Mouse (Mus musculus) myocyte (in vitro differentiated cells): ENCODE measurements at regions not wholly inside any gene's neighbourhood (a gene's known extent, or its start where the extent isn't known, plus 50 kb on each side); places are given as distances from the start of the nearest gene placed in this dataset.
A peak's percentile ranks its signal among the peaks of the same experiment; 100 is the strongest.

Source experiments
- H3K27me3 ChIP-seq: one replicate; pipeline ENCODE4 v1.6.1; 2011; ENCODE audit not compliant: control insufficient read depth, insufficient read depth, insufficient read length
- H3K36me3 ChIP-seq: one replicate; pipeline ENCODE4 v1.6.1; 2011; ENCODE audit not compliant: control insufficient read depth, insufficient read depth
- H3K4me2 ChIP-seq: one replicate; pipeline ENCODE4 v1.6.1; 2011; ENCODE audit warnings: low read depth, control low read depth
- H3K4me3 ChIP-seq: one replicate; pipeline ENCODE4 v1.5.1; 2011; ENCODE audit warnings: mild to moderate bottlenecking, control low read depth, moderate library complexity
- H3K79me2 ChIP-seq: one replicate; pipeline ENCODE4 v1.6.1; 2011; ENCODE audit not compliant: control insufficient read depth, insufficient read depth
- H3ac ChIP-seq: one replicate; pipeline ENCODE4 v1.6.1; 2011; ENCODE audit not compliant: control insufficient read depth, insufficient read length
- CEBPB ChIP-seq: IDR thresholded peaks from 2 replicates; pipeline ENCODE4 v1.6.1; 2011; ENCODE audit warnings: mild to moderate bottlenecking, moderate library complexity; ENCODE audit not compliant: poor library complexity, insufficient read depth, severe bottlenecking
- E2F4 ChIP-seq: IDR thresholded peaks from one replicate; pipeline ENCODE4 v1.6.1; 2011; ENCODE audit warnings: mild to moderate bottlenecking, control low read depth, moderate library complexity; ENCODE audit not compliant: insufficient read depth
- MAX ChIP-seq: IDR thresholded peaks from one replicate; pipeline ENCODE4 v1.6.1; 2011; ENCODE audit warnings: low read depth, mild to moderate bottlenecking, control low read depth
- MYOD1 ChIP-seq, 3 experiments: IDR thresholded peaks; one replicate each; pipeline ENCODE4 v1.6.1; 2011; ENCODE audit warnings: control low read depth in 2 of 3, low read depth in 2 of 3, mild to moderate bottlenecking in 2 of 3, moderate library complexity in 1 of 3; ENCODE audit not compliant: insufficient read length in 2 of 3, control insufficient read depth in 1 of 3
- MYOG ChIP-seq, 3 experiments: IDR thresholded peaks; one replicate each; pipeline ENCODE4 v1.6.1; 2011; ENCODE audit warnings: control low read depth in 2 of 3, low read depth in 2 of 3, mild to moderate bottlenecking in 2 of 3; ENCODE audit not compliant: insufficient read length in 2 of 3, control insufficient read depth in 1 of 3, insufficient read depth in 1 of 3
- POLR2A ChIP-seq: IDR thresholded peaks from one replicate; pipeline ENCODE4 v1.6.1; 2011; ENCODE audit warnings: low read depth, mild to moderate bottlenecking, control low read depth, moderate library complexity; ENCODE audit not compliant: insufficient read length
- POLR2AphosphoS2 ChIP-seq: IDR thresholded peaks from one replicate; pipeline ENCODE4 v1.6.1; 2011; ENCODE audit warnings: low read depth, control low read depth; ENCODE audit not compliant: insufficient read length
- REST ChIP-seq: IDR thresholded peaks from one replicate; pipeline ENCODE4 v1.6.1; 2011; ENCODE audit warnings: mild to moderate bottlenecking, control low read depth, moderate library complexity; ENCODE audit not compliant: insufficient read depth, insufficient read length
- SRF ChIP-seq: IDR thresholded peaks from one replicate; pipeline ENCODE4 v1.6.1; 2011; ENCODE audit warnings: low read depth; ENCODE audit not compliant: control insufficient read depth, insufficient read length
- TCF12 ChIP-seq: IDR thresholded peaks from one replicate; pipeline ENCODE4 v1.6.1; 2011; ENCODE audit warnings: mild to moderate bottlenecking, control low read depth; ENCODE audit not compliant: poor library complexity, insufficient read depth, severe bottlenecking
- TCF3 ChIP-seq: IDR thresholded peaks from one replicate; pipeline ENCODE4 v1.6.1; 2011; ENCODE audit warnings: low read depth, control low read depth; ENCODE audit not compliant: insufficient read length
- USF1 ChIP-seq: IDR thresholded peaks from one replicate; pipeline ENCODE4 v1.6.1; 2011; ENCODE audit warnings: low read depth, mild to moderate bottlenecking, control low read depth, moderate library complexity

DNA sequence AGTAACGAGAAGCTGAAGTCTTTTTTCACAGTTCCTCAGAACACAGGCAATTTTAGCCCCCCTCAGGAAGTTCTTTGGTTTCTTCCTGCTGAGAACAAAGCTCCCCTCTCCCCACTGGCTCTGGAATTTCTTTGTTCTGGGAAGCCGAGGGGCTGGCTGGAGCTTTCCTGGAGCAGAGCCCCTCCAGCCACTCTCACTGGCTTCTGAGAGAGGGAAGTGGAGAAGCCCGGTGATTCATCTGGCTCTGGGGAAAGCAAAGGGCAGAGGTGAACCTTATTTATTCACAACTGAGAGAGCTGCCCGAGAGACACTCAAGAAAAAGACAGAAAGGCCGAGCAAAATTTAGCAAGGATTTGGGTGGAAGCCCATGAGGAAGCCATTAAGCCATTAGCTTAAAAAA is 63.9 kb downstream of the Ddx3x start:
- Histone ChIP-seq H3K27me3 (no peaks in the 10 kb centered on the region), H3ac (no peak overlapping the region), H3K79me2 (no peaks in the 10 kb centered on the region), H3K4me3 (no peak overlapping the region), H3K36me3 (no peaks in the 10 kb centered on the region), H3K4me2 (peak overlapping the region; percentile 27)
- TF ChIP-seq SRF (no peak), MAX (no peak), CEBPB (no peak), TCF12 (no peak), USF1 (no peak), E2F4 (no peak), REST (no peak), TCF3 (no peak), POLR2AphosphoS2 (no peak), POLR2A (no peak), MYOD1 (IDR thresholded peaks at IDR 0.05; ENCODE audit: control insufficient read depth in 1 of 3, insufficient read length in 2 of 3, low read depth in 2 of 3) (no peak), MYOG (IDR thresholded peaks at IDR 0.05; ENCODE audit: control insufficient read depth in 1 of 3, insufficient read depth in 1 of 3, insufficient read length in 2 of 3, low read depth in 2 of 3) (no peak)

DNA sequence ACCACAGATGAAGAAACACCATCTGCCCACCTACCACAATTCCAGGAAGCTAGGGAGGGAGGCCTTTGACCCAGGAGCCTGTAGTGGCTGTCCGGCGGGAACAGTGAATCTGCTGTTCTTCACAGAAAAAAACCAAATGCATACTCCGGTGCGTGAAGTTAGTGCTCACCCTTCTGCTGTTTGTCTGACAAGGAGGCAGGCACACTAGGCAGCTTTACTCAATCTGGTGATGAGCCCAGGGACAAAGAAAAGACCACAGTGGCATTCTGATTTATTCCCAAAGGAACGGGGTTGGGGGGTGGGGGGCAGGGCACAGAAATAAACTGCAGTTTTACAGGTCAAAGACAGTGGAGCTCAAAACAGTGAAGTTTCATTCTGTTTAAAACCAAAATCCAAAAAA is 64.4 kb downstream of the Ddx3x start:
- no peak overlapping the region for H3ac ChIP-seq
- no peaks in the 10 kb centered on the region for H3K36me3 ChIP-seq
- no peak for TF ChIP-seq MAX
- TF ChIP-seq TCF3, result no peak
- no peak for TF ChIP-seq POLR2AphosphoS2
- no peak for TF ChIP-seq CEBPB
- TF ChIP-seq SRF, result no peak
- no peak for TF ChIP-seq MYOG (IDR thresholded peaks at IDR 0.05; ENCODE audit: control insufficient read depth in 1 of 3, insufficient read depth in 1 of 3, insufficient read length in 2 of 3, low read depth in 2 of 3)
- TF ChIP-seq MYOD1 (IDR thresholded peaks at IDR 0.05; ENCODE audit: control insufficient read depth in 1 of 3, insufficient read length in 2 of 3, low read depth in 2 of 3), result no peak
- no peak for TF ChIP-seq E2F4
- H3K27me3 ChIP-seq, result no peaks in the 10 kb centered on the region
- peak overlapping the region; percentile 27 for H3K4me2 ChIP-seq
- H3K79me2 ChIP-seq, result no peaks in the 10 kb centered on the region
- H3K4me3 ChIP-seq, result no peak overlapping the region

DNA sequence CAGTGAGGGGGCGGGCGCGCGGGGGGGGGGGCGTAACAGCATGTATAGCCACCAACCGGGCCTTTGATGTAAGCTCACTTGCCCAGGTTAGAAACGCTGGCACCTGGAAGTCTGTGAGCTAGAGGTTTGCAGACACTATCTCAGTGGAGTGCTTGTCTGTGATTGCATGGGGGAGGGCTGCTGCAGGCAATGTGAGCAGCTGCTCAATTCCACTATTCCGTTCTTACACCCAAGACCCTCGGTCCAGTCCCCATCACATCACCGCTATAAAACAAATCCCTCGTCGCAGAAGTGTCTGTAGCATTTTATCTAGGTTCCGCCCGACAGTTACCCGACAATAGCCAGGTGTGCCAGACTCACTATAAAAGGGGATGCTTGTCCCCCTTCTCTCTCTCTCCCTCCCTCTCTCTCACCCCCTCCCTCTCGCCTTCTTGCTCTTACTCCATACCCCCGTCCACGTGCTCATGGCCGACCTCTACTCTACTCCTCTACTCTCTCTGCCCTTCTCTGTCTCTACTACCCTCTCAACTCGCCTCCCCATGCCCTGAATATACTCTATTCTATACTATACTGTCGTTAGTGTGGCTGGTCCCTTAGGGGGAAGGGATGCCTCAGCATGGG is 65.4 kb downstream of the Ddx3x start:
- Histone ChIP-seq H3K4me2 (peak overlapping the region; percentile 64), H3K27me3 (no peaks in the 10 kb centered on the region), H3K79me2 (no peaks in the 10 kb centered on the region), H3K4me3 (peak overlapping the region; percentile 29), H3ac (peak overlapping the region; percentile 22), H3K36me3 (no peaks in the 10 kb centered on the region)
- no peak for TF ChIP-seq USF1

DNA sequence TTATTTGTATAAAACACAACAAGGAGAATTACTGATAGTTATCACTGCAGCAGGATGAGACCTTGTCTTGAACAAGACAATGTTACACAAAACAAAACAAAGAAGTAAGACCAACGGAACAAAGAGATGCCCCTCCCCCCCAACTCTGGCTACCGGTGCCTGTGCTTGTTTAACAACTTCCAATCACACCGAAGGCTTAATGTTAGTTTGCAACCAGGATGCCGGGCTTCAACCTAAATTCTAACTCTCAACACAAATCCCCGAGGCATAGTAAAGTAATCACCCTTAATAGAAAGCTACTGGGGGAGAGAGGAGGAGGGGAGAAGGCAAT is 65.9 kb downstream of the Ddx3x start:
- Histone ChIP-seq H3K27me3 (no peaks in the 10 kb centered on the region), H3K4me3 (peak overlapping the region; percentile 29), H3K4me2 (peak overlapping the region; percentile 64), H3K36me3 (no peaks in the 10 kb centered on the region), H3ac (peak overlapping the region; percentile 22), H3K79me2 (no peaks in the 10 kb centered on the region)
- TF ChIP-seq REST (no peak), MAX (no peak), POLR2AphosphoS2 (no peak), TCF3 (no peak), TCF12 (no peak), MYOD1 (IDR thresholded peaks at IDR 0.05; ENCODE audit: control insufficient read depth in 1 of 3, insufficient read length in 2 of 3, low read depth in 2 of 3) (no peak), POLR2A (no peak), CEBPB (no peak), E2F4 (no peak), SRF (no peak), USF1 (no peak)

DNA sequence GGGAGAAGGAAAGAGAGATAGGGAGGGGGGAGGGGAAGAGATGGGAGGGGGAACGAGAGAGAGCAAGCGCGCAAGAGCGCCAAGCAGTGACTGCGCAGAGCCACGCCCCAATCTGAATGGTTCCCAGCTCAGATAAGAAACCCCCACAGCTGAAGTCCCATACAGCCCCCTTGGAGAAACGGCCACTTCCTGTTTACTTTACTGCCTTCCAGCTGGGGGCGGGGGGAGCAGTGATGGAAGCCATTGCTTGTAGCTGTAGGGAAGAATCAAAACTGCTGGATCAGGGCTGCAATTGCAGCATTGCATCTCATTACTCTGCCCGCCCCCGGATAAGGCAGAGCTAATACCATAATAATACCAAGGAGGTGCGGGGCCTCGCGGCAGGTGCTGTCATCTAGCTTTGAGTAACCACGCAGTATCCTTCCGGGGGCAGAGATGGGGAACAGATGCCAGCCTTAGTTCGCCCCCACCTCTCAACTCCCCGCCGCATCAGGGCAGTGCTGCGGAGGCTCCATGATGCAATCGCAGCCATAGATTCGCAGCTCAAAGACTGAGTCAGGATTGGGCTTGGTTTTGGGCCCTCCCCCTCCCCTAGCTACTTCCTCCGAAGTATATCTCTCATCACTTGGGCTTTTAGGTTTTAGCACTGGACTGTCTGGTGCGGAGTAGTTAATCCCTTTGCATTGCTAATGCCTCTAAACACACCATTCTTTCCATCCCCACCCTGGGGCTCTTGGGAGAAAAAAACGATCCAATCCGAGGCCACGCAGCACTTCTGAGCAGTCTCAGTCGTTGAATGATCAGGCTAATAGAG is 66.5 kb downstream of the Ddx3x start:
- H3K27me3 ChIP-seq, result no peaks in the 10 kb centered on the region
- H3K36me3 ChIP-seq, result no peaks in the 10 kb centered on the region
- TF ChIP-seq MAX, result no peak
- no peak for TF ChIP-seq USF1
- TF ChIP-seq TCF3, result no peak
- no peak for TF ChIP-seq E2F4
- no peak for TF ChIP-seq TCF12
- TF ChIP-seq CEBPB, result peak; percentile 81
- TF ChIP-seq POLR2A, result peak; percentile 45
- TF ChIP-seq MYOG (IDR thresholded peaks at IDR 0.05; ENCODE audit: control insufficient read depth in 1 of 3, insufficient read depth in 1 of 3, insufficient read length in 2 of 3, low read depth in 2 of 3), result peak in 1 of 3 experiments; percentile 8
- TF ChIP-seq MYOD1 (IDR thresholded peaks at IDR 0.05; ENCODE audit: control insufficient read depth in 1 of 3, insufficient read length in 2 of 3, low read depth in 2 of 3), result peak in 1 of 3 experiments; percentile 50
- no peak for TF ChIP-seq SRF
- peak; percentile 34 for TF ChIP-seq POLR2AphosphoS2
- no peak for TF ChIP-seq REST
- peak overlapping the region; percentile 64 for H3K4me2 ChIP-seq
- peak overlapping the region; percentile 22 for H3ac ChIP-seq
- H3K79me2 ChIP-seq, result no peaks in the 10 kb centered on the region
- H3K4me3 ChIP-seq, result peak overlapping the region; percentile 29
